Mouse (Mus musculus) A20 (cell line): ENCODE data around the gene Gm9817.

Experiments
- DNase-seq: peaks from one replicate; pipeline ENCODE4 v3.0.0-alpha.2; 2011; ENCODE audit warnings: low read depth, low spot score

Gm9817 gene

DNA sequence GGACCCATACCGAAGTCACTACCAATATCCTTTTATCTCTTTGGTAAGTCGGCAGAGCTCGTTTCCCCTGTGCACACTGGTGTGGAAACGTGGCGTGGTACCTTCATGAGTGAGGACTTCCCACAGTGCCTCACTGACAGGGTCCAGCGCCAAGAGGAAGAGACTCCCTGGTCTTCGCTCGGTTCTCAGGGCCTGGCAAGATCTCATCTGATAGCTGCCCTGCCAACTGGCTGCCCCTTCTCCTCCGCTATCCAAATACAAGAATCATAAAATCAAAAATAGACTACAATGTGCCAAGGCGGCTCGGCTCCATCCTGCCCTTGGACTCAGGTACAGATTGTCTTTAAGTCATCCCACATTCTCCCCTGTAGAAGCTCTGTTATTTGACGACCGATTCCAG lies 11.4 kb downstream of the Gm9817 start:
- DNase-seq: no peak

GRCm38 (mm10) chr13:45092816-45093215 lies 14.3 kb downstream of the Gm9817 start:
- no peak for DNase-seq

GRCm38 (mm10) chr13:45095028-45095427 lies 16.5 kb downstream of the Gm9817 start:
- no peak for DNase-seq

DNA sequence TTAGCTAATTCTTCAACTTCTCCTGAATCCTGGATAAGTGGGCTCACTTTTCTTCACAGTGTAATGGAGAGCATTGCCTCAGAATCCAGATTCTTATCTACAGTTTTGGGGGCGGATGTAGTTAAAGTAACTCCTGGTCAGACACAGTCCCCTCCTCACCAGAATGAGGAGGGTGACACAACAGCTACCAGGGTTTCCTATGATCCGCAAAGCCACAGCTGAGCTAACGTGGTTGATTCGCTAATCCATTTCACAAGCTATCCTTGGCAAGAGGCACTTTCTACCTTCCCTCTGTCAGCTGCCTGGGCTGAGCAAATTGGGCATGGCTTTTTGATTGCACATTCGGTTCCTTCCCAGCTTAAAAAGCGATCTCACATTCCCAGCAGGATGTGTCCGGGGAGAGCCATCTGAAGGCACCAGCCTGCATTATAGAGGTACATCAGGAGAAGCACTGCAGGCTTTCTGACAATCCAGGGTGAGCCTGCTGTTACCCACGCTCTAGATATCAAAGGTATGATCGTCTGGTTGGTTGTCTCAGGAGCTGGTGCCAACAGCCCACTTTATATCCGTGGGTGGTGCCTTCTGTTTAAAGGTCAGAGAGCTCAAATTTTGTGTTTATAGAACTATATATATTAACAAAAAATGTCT lies 21.2 kb downstream of the Gm9817 start:
- no peak for DNase-seq

- no peak for DNase-seq
These were observed 28.0 kb downstream of the Gm9817 start for GRCm38 (mm10) chr13:45106480-45106879.

DNA sequence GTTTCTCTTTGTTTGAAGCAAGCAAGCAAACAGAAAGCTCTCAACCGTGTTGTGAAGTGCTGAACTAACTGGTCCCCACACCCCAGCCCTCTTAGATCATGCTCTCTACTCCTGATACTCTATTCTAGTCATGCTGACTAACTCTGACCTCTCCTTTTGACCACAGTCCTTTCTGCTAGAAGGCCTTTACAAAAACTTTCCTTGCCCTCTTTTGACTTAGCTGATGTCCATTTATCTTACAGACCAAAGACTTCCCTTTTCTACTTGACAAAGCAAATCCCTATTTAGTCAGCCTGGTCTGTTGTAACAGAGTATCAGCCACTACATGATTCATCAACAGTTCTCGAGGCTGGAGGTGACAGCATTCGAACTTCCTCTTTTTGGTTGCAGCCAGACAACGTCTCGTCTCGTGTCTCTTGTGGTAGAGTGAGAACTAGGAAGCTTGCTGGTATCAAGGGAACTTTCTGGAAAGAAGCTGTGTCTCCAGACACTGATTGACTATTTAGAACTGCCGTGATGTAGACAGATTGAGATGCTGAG lies 30.4 kb downstream of the Gm9817 start:
- peak; percentile 82 for DNase-seq

DNA sequence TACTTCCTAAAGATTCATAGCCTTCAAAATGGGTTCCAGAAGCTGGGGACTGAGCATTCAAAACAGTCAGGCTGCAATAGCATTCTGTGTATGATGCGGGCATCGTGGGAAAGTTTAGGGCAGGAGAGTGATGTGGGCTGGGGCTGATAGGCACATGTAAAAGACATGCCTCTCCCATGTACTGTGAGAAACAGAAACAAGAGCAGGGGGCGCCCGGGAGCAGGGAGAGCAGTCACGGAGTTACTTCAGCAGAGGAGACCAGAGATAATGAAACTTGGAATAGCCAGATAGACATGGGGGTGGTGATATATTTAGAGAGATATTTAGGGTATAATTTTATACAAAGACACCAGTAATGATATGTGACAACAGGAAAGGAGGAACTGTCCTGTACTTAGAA lies 39.9 kb downstream of the Gm9817 start:
- no peak for DNase-seq

DNA sequence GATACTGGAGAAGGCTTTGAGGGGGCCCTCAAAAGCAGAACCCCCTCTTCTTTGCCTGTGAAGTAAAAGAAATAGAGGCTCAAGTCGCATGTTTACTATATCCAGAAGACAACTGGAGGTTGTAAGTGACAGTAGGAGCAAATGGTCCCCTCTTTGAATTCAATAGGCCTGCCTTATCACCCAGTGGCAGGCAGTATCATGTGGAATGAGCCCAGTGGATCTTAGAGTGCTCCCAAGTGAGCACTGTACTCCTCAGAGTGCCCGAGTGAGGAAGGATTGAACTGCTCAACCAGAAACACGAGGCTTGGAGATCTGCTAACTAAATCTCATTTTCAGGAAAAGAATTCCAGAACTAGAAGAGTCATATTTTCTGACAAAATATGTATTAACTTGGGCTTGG lies 40.3 kb downstream of the Gm9817 start:
- no peak for DNase-seq
